Mouse (Mus musculus) erythroid progenitor cell, adult 5-6 weeks (primary cell): Measurements from ENCODE around the gene Igfbp1. TPM values are rescaled to one million over a fixed set of nuclear protein-coding genes. Genes with fewer than 3 reads are reported as not detected.

Experiments used
- ATAC-seq: replicated peaks from 2 replicates; pipeline ENCODE4 v1.8.0; 2016; ENCODE audit warnings: moderate number of reproducible peaks, mild to moderate bottlenecking, moderate TSS enrichment, inconsistent platforms; ENCODE audit not compliant: poor library complexity, low FRiP score, severe bottlenecking
- total RNA-seq, 2 experiments: library from RNA; stranded (forward) in 1 of 2; stranded (reverse) in 1 of 2; fragments of 150-400 nt in 1 of 2; fragments of 186-747, 209-891 nt in 1 of 2; gene quantifications; 2 replicates each; pipeline versions ENCODE4 v1.2.3 to v1.2.4; 2015 to 2017; ENCODE audit warnings: low replicate concordance in 2 of 2

The Igfbp1 gene
- total RNA-seq (2015; ENCODE audit: low replicate concordance) (not detected in 2 replicates), total RNA-seq (2017; ENCODE audit: low replicate concordance) (not detected in 2 replicates)

GRCm38 (mm10) chr11:7197491-7197941 lies at the start of gene Igfbp1:
Gene Igfbp1, plus strand, starts transcription at chr11:7197782.
- no peak for ATAC-seq

GRCm38 (mm10) chr11:7147945-7148344 lies 49.6 kb upstream of the Igfbp1 start:
- no peak for ATAC-seq

- no peak for ATAC-seq
These were observed 48.1 kb upstream of the Igfbp1 start for GRCm38 (mm10) chr11:7149471-7149870.

GRCm38 (mm10) chr11:7150511-7150910 lies 47.1 kb upstream of the Igfbp1 start:
- no peak for ATAC-seq

- no peak for ATAC-seq
These were observed 45.2 kb upstream of the Igfbp1 start for GRCm38 (mm10) chr11:7152371-7152770.

GRCm38 (mm10) chr11:7153081-7153480 lies 44.5 kb upstream of the Igfbp1 start:
- no peak for ATAC-seq

- no peak for ATAC-seq
These were observed 41.2 kb upstream of the Igfbp1 start for GRCm38 (mm10) chr11:7156427-7156826.

GRCm38 (mm10) chr11:7158196-7158595 lies 39.4 kb upstream of the Igfbp1 start:
- ATAC-seq: no peak

GRCm38 (mm10) chr11:7160146-7160545 lies 37.4 kb upstream of the Igfbp1 start:
- ATAC-seq: no peak

GRCm38 (mm10) chr11:7160637-7161101 lies 36.9 kb upstream of the Igfbp1 start:
- ATAC-seq: no peak

- ATAC-seq: no peak
These were observed 35.9 kb upstream of the Igfbp1 start for GRCm38 (mm10) chr11:7161502-7162174.

- ATAC-seq: no peak
These were observed 33.2 kb upstream of the Igfbp1 start for GRCm38 (mm10) chr11:7164416-7164815.

GRCm38 (mm10) chr11:7169645-7170044 lies 27.9 kb upstream of the Igfbp1 start:
- no peak for ATAC-seq

- no peak for ATAC-seq
These were observed 23.9 kb upstream of the Igfbp1 start for GRCm38 (mm10) chr11:7173664-7174063.

- ATAC-seq: no peak
These were observed 18.9 kb upstream of the Igfbp1 start for GRCm38 (mm10) chr11:7178724-7179123.

GRCm38 (mm10) chr11:7179276-7179675 lies 18.3 kb upstream of the Igfbp1 start:
- no peak for ATAC-seq

GRCm38 (mm10) chr11:7182409-7183042 lies 15.1 kb upstream of the Igfbp1 start:
- ATAC-seq: no peak

GRCm38 (mm10) chr11:7184420-7184819 lies 13.2 kb upstream of the Igfbp1 start:
- no peak for ATAC-seq

- ATAC-seq: no peak
These were observed 10.1 kb upstream of the Igfbp1 start for GRCm38 (mm10) chr11:7187472-7187871.

- no peak for ATAC-seq
These were observed 9.1 kb upstream of the Igfbp1 start, which contains the start of gene Gm11985 for GRCm38 (mm10) chr11:7188469-7188868. Gene Gm11985, minus strand, starts transcription at chr11:7188569.

- ATAC-seq: no peak
These were observed 4.9 kb upstream of the Igfbp1 start for GRCm38 (mm10) chr11:7192710-7193109.
